Mouse (Mus musculus) mouse trophoblast stem cell (cell line): Measurements from ENCODE around the gene Srrt.

Source experiments
- in situ Hi-C, 2 experiments: fragments of 300-500 bp; cut with MseI, MboI; formaldehyde crosslinking; loops; 2 replicates in 1 of 2; 3 replicates in 1 of 2; pipeline ENCODE4 v1.15.1; 2025

The Srrt gene

GRCm38 (mm10) chr5:137264787-137265186 lies 42.7 kb downstream of the Srrt start:
- in situ Hi-C loops, result no loop called here

GRCm38 (mm10) chr5:137263897-137264720 lies 43.4 kb downstream of the Srrt start:
- in situ Hi-C loops, result no loop called here
